In genomic region chr4:135656094-135656589, GRCm38 (mm10) we compare ENCODE assay signal across 9 mouse cellular contexts. TPM values are rescaled to one million over a fixed set of nuclear protein-coding genes. Genes with fewer than 3 reads are reported as not detected.
DNase-seq lines count a peak whose midpoint lies in the region; ATAC-seq and TF ChIP-seq lines count a peak whose summit lies in the region.
"Had no signal": no experiment of that assay in that cellular context is flagged by ENCODE, and none has a peak within 500 bp of the region (broad histone marks: within the 10 kb centered on the region; RNA-seq: fewer than 3 reads in every experiment).

No protein-coding gene starts in this region.

- peaks cover 3% of the 10 kb centered on the region; the same call in 1 of the 2 replicates for H3K27me3 ChIP-seq in forebrain, embryonic 12.5 days
- H3K27me3 ChIP-seq in hindbrain, postnatal 0 days (ENCODE audit: insufficient read depth, low read length): no peaks in the 10 kb centered on the region
- H3K27me3 ChIP-seq in lung, embryonic 16.5 days (ENCODE audit: control insufficient read depth, insufficient read depth, low read depth, low read length): no peaks in the 10 kb centered on the region

- H3K4me1 ChIP-seq in forebrain, embryonic 12.5 days: peaks cover 22% of the 10 kb centered on the region
- no peaks in the 10 kb centered on the region for H3K4me1 ChIP-seq in hindbrain, postnatal 0 days (ENCODE audit: insufficient read depth, low read length)
- peaks cover 36% of the 10 kb centered on the region for H3K4me1 ChIP-seq in lung, embryonic 16.5 days (replicated peaks; ENCODE audit: control insufficient read depth, insufficient read depth, low read length)

- no peak overlapping the region for H3K9ac ChIP-seq in forebrain, embryonic 12.5 days
- H3K9ac ChIP-seq in hindbrain, postnatal 0 days (replicated peaks; ENCODE audit: low read length): no peak overlapping the region
- 0 out of 2 replicates have a peak overlapping the region, but pooled peaks have one; percentile 6 for H3K9ac ChIP-seq in lung, embryonic 16.5 days (ENCODE audit: low read length)
- H3K9ac ChIP-seq: liver, embryonic 14.5 days had no signal

- no peak overlapping the region for H3K4me3 ChIP-seq in forebrain, embryonic 12.5 days (replicated peaks)
- H3K4me3 ChIP-seq in hindbrain, postnatal 0 days (ENCODE audit: low read length): no peak overlapping the region
- no peak overlapping the region for H3K4me3 ChIP-seq in lung, embryonic 16.5 days (ENCODE audit: low read length)
- H3K4me3 ChIP-seq in gastrocnemius, adult 2 months: no peak overlapping the region

- no peaks in the 10 kb centered on the region for H3K36me3 ChIP-seq in forebrain, embryonic 12.5 days (replicated peaks)
- H3K36me3 ChIP-seq in hindbrain, postnatal 0 days (ENCODE audit: insufficient read depth, low read length): no peaks in the 10 kb centered on the region
- no peaks in the 10 kb centered on the region for H3K36me3 ChIP-seq in lung, embryonic 16.5 days (ENCODE audit: control insufficient read depth, insufficient read depth, low read length)

- peak; percentile 44 for DNase-seq in adrenal gland, postnatal 14 days
- no peak for DNase-seq in adrenal gland, adult (ENCODE audit: inconsistent age in 2 of 2, low spot score in 1 of 2)
- peak; percentile 62 for DNase-seq in hindbrain, postnatal 0 days (ENCODE audit: low spot score)
- DNase-seq in gastrocnemius, adult 2 months: no peak
- DNase-seq in cerebellum, adult 18-20 months: no peak
- no peak for DNase-seq in yolk sac, embryonic 10.5 days (ENCODE audit: low spot score)

- 0 out of 2 replicates have a peak, but pooled peaks have one; percentile 7 for TF ChIP-seq CTCF in hindbrain, postnatal 0 days (IDR thresholded peaks at IDR 0.05; ENCODE audit: low read depth)
- no peak for TF ChIP-seq CTCF in gastrocnemius, adult 2 months (IDR thresholded peaks at IDR 0.05)

- H3K4me2 ChIP-seq in forebrain, embryonic 12.5 days: 0 out of 2 replicates have a peak overlapping the region, but pooled peaks have one; percentile 1
- H3K4me2 ChIP-seq in hindbrain, postnatal 0 days (ENCODE audit: low read depth, low read length): peak overlapping the region; percentile 22
- peak overlapping the region; percentile 20 for H3K4me2 ChIP-seq in lung, embryonic 16.5 days (ENCODE audit: low read depth, low read length)

- no peak for ATAC-seq in forebrain, embryonic 12.5 days (ENCODE audit: low FRiP score)
- peak; percentile 60; the same call in 1 of the 2 replicates for ATAC-seq in hindbrain, postnatal 0 days
- ATAC-seq in lung, embryonic 16.5 days (ENCODE audit: low read depth): peak; percentile 62

- H3K9me3 ChIP-seq in forebrain, embryonic 12.5 days: no peaks in the 10 kb centered on the region
- no peaks in the 10 kb centered on the region for H3K9me3 ChIP-seq in hindbrain, postnatal 0 days (ENCODE audit: low read length)
- no peaks in the 10 kb centered on the region for H3K9me3 ChIP-seq in lung, embryonic 16.5 days (ENCODE audit: control insufficient read depth, low read length)

- 36% methylated on average over 10 of the region's 10 CpGs for WGBS in forebrain, embryonic 12.5 days
- WGBS in hindbrain, postnatal 0 days: 20% methylated on average over 10 of the region's 10 CpGs
- WGBS in lung, embryonic 16.5 days: 10% methylated on average over 10 of the region's 10 CpGs

- intact Hi-C loops in gastrocnemius, adult 2 months (cut with DNase I): no loop called here

- H3K27ac ChIP-seq in forebrain, embryonic 12.5 days: no peak overlapping the region
- no peak overlapping the region for H3K27ac ChIP-seq in hindbrain, postnatal 0 days
- peak overlapping the region; percentile 58 for H3K27ac ChIP-seq in lung, embryonic 16.5 days (ENCODE audit: low read length)
- H3K27ac ChIP-seq in gastrocnemius, adult 2 months: no peak overlapping the region
- H3K27ac ChIP-seq: liver, embryonic 14.5 days had no signal

RNA-seq across cellular contexts. Expression of gene Ifnlr1, which starts 29.9 kb away (rescaled TPM):
- total RNA-seq in adrenal gland, postnatal 14 days (2021): 0.30 and 0.60 TPM in 2 replicates
- polyA plus RNA-seq in forebrain, embryonic 12.5 days (2016; fragmentation: Nextera tagmentation; extraction: Ambion mirVana): 0.36 and 0.40 TPM in 2 replicates
- 0.22 and 0.58 TPM in 2 replicates for total RNA-seq in hindbrain, postnatal 0 days (2014; rRNA removed)
- 0.11 and 0.23 TPM in 2 replicates for polyA plus RNA-seq in hindbrain, postnatal 0 days (2015; fragmentation: Nextera tagmentation; extraction: Ambion mirVana)
- polyA plus RNA-seq in lung, embryonic 16.5 days (2015; fragmentation: Nextera tagmentation; extraction: Ambion mirVana): 2.1 and 2.3 TPM in 2 replicates
- under 1 TPM; 0.17 to 0.31 TPM for total RNA-seq in gastrocnemius, adult 2 months (2021)

Comparison
In these comparisons a context has a peak if more than half of its experiments do, and no peak if none do; other contexts are left out.
1. DNase-seq: peak in adrenal gland, postnatal 14 days (single experiment) and hindbrain, postnatal 0 days (single experiment); none in adrenal gland, adult (0 of 2), gastrocnemius, adult 2 months (single experiment), cerebellum, adult 18-20 months (0 of 2) and yolk sac, embryonic 10.5 days (single experiment).
2. Peak in every context shown above with its lines, with median percentiles within 50 percentile points of each other: H3K4me2 ChIP-seq.